Mouse (Mus musculus) CH12.LX (cell line): ENCODE measurements around the gene Tmem138. TPM values are rescaled to one million over a fixed set of nuclear protein-coding genes. Genes with fewer than 3 reads are reported as not detected.

Source experiments
- DNase-seq: peaks from one replicate; pipeline ENCODE4 v3.0.0-alpha.2; 2013; ENCODE audit errors: extremely low read depth
- H3K27ac ChIP-seq: 2 replicates; pipeline ENCODE4 v1.5.1; 2012; ENCODE audit warnings: low read depth, mild to moderate bottlenecking, control low read depth, moderate library complexity; ENCODE audit not compliant: insufficient read depth
- H3K27me3 ChIP-seq: replicated peaks from 2 replicates; pipeline ENCODE3; 2012; ENCODE audit warnings: inconsistent platforms
- H3K36me3 ChIP-seq, 2 experiments: replicated peaks in 1 of 2; 2 replicates each; pipeline versions ENCODE3 to v1.6.1; 2012; ENCODE audit warnings: inconsistent platforms in 1 of 2, low read length in 1 of 2, mild to moderate bottlenecking in 1 of 2, mixed read lengths in 1 of 2, moderate library complexity in 1 of 2; ENCODE audit not compliant: control insufficient read depth in 1 of 2, insufficient read depth in 1 of 2
- H3K4me1 ChIP-seq, 2 experiments: 2 replicates each; pipeline ENCODE4 v1.6.1; 2012; ENCODE audit warnings: inconsistent platforms in 1 of 2, moderate library complexity in 1 of 2; ENCODE audit not compliant: insufficient read depth in 2 of 2, control insufficient read depth in 1 of 2
- H3K4me2 ChIP-seq: 2 replicates; pipeline ENCODE4 v1.6.1; 2012; ENCODE audit warnings: low read depth, mild to moderate bottlenecking, control low read depth; ENCODE audit not compliant: poor library complexity, insufficient read depth, severe bottlenecking
- H3K4me3 ChIP-seq, 3 experiments: fragments of 150-350 bp in 1 of 3; sonication (generic) in 1 of 3; replicated peaks in 1 of 3; 2 replicates each; pipeline versions ENCODE3 to v1.5.1; 2011 to 2012; ENCODE audit warnings: low read depth in 2 of 3, low read length in 2 of 3, mild to moderate bottlenecking in 2 of 3, moderate library complexity in 2 of 3, control low read depth in 1 of 3, improper control_type of control experiment in 1 of 3, inconsistent platforms in 1 of 3, mixed read lengths in 1 of 3; ENCODE audit not compliant: poor library complexity in 1 of 3
- H3K79me2 ChIP-seq: replicated peaks from 2 replicates; pipeline ENCODE4 v1.6.1; 2012; ENCODE audit warnings: mild to moderate bottlenecking, moderate library complexity; ENCODE audit not compliant: control insufficient read depth, poor library complexity, insufficient read depth, severe bottlenecking; ENCODE audit errors: extremely low read depth
- H3K9ac ChIP-seq: 2 replicates; pipeline ENCODE4 v1.6.1; 2012; ENCODE audit warnings: low read depth, mild to moderate bottlenecking, control low read depth, moderate library complexity; ENCODE audit not compliant: insufficient read depth
- H3K9me3 ChIP-seq: replicated peaks from 2 replicates; pipeline ENCODE3; 2012; ENCODE audit warnings: low read length, inconsistent platforms, mixed read lengths
- CHD1 ChIP-seq: IDR thresholded peaks from 2 replicates; pipeline ENCODE4 v1.6.1; 2012; ENCODE audit warnings: low read depth, low read length, improper control_type of control experiment, inconsistent platforms
- CHD2 ChIP-seq: IDR thresholded peaks from 2 replicates; pipeline ENCODE4 v1.6.1; 2011; ENCODE audit warnings: low read length, improper control_type of control experiment
- CTCF ChIP-seq, 2 experiments: IDR thresholded peaks in 1 of 2; conservative IDR thresholded peaks in 1 of 2; 2 replicates each; pipeline ENCODE4 v1.5.1; 2011 to 2012; ENCODE audit warnings: low read depth in 2 of 2, low read length in 2 of 2, improper control_type of control experiment in 1 of 2, inconsistent platforms in 1 of 2, mild to moderate bottlenecking in 1 of 2, moderate library complexity in 1 of 2
- E2F4 ChIP-seq: IDR thresholded peaks from 2 replicates; pipeline ENCODE4 v1.6.1; 2011; ENCODE audit warnings: low read depth, low read length, improper control_type of control experiment; ENCODE audit not compliant: insufficient replicate concordance
- ELF1 ChIP-seq: IDR thresholded peaks from 2 replicates; pipeline ENCODE4 v1.6.1; 2014; ENCODE audit warnings: low read depth, mild to moderate bottlenecking, inconsistent platforms, low read length, improper control_type of control experiment
- EP300 ChIP-seq: IDR thresholded peaks from 2 replicates; pipeline ENCODE4 v1.6.1; 2011; ENCODE audit warnings: low read length, improper control_type of control experiment
- ETS1 ChIP-seq: conservative IDR thresholded peaks from 2 replicates; pipeline ENCODE4 v1.6.1; 2012; ENCODE audit warnings: low read depth, mild to moderate bottlenecking, inconsistent platforms, low read length, improper control_type of control experiment, moderate library complexity
- GABPA ChIP-seq: IDR thresholded peaks from 2 replicates; pipeline ENCODE4 v1.6.1; 2012; ENCODE audit warnings: low read depth, low read length, improper control_type of control experiment, inconsistent platforms; ENCODE audit not compliant: insufficient replicate concordance
- IRF4 ChIP-seq: IDR thresholded peaks from 2 replicates; pipeline ENCODE4 v1.6.1; 2014; ENCODE audit warnings: low read depth, mild to moderate bottlenecking, inconsistent platforms, low read length, improper control_type of control experiment
- JUND ChIP-seq: conservative IDR thresholded peaks from 2 replicates; pipeline ENCODE4 v1.6.1; 2011; ENCODE audit warnings: low read depth, low read length, improper control_type of control experiment
- MAFK ChIP-seq: IDR thresholded peaks from 2 replicates; pipeline ENCODE4 v1.6.1; 2011; ENCODE audit warnings: low read length, improper control_type of control experiment; ENCODE audit not compliant: insufficient replicate concordance
- MAX ChIP-seq: IDR thresholded peaks from 2 replicates; pipeline ENCODE4 v1.6.1; 2011; ENCODE audit warnings: low read length, improper control_type of control experiment
- MAZ ChIP-seq: IDR thresholded peaks from 2 replicates; pipeline ENCODE4 v1.6.1; 2012; ENCODE audit warnings: low read depth, mild to moderate bottlenecking, inconsistent platforms, low read length, improper control_type of control experiment, moderate library complexity
- MXI1 ChIP-seq: IDR thresholded peaks from 2 replicates; pipeline ENCODE4 v1.6.1; 2011; ENCODE audit warnings: mild to moderate bottlenecking, low read depth, low read length, improper control_type of control experiment
- MYC ChIP-seq: IDR thresholded peaks from 2 replicates; pipeline ENCODE4 v1.6.1; 2011; ENCODE audit warnings: low read depth, mild to moderate bottlenecking, improper control_type of control experiment, low read length
- NELFE ChIP-seq: IDR thresholded peaks from 2 replicates; pipeline ENCODE4 v1.6.1; 2011; ENCODE audit warnings: low read depth, low read length, improper control_type of control experiment
- POLR2A ChIP-seq: IDR thresholded peaks from 2 replicates; pipeline ENCODE4 v1.6.1; 2011; ENCODE audit warnings: low read depth, mild to moderate bottlenecking, improper control_type of control experiment, low read length
- RAD21 ChIP-seq: IDR thresholded peaks from 2 replicates; pipeline ENCODE4 v1.6.1; 2011; ENCODE audit warnings: low read depth, mild to moderate bottlenecking, low read length, improper control_type of control experiment, moderate library complexity
- SMC3 ChIP-seq: IDR thresholded peaks from 2 replicates; pipeline ENCODE4 v1.6.1; 2011; ENCODE audit warnings: low read depth, low read length, improper control_type of control experiment
- TBP ChIP-seq: conservative IDR thresholded peaks from 2 replicates; pipeline ENCODE4 v1.6.1; 2011; ENCODE audit warnings: low read depth, low read length, improper control_type of control experiment
- UBTF ChIP-seq: IDR thresholded peaks from 2 replicates; pipeline ENCODE4 v1.6.1; 2012; ENCODE audit warnings: low read depth, mild to moderate bottlenecking, inconsistent platforms, low read length, improper control_type of control experiment, moderate library complexity
- ZKSCAN1 ChIP-seq: IDR thresholded peaks from 2 replicates; pipeline ENCODE4 v1.6.1; 2012; ENCODE audit warnings: low read depth, inconsistent platforms, low read length, improper control_type of control experiment, borderline replicate concordance
- ZMIZ1 ChIP-seq: IDR thresholded peaks from 2 replicates; pipeline ENCODE4 v1.6.1; 2012; ENCODE audit warnings: low read depth, mild to moderate bottlenecking, inconsistent platforms, low read length, improper control_type of control experiment
- dilution Hi-C: fragments of 300-500 bp; cut with MboI; formaldehyde crosslinking; loops from 2 replicates; pipeline ENCODE4 v1.14.3; 2020; ENCODE audit warnings: low sequenced_read_pairs; ENCODE audit not compliant: extremely low pct_unique_long_range_greater_than_20kb, extremely low pct_ligation_motif_present
- in situ Hi-C: fragments of 300-500 bp; cut with MboI; formaldehyde crosslinking; loops from 3 replicates; pipeline ENCODE4 v1.14.3; 2019; ENCODE audit warnings: low sequenced_read_pairs, low pct_ligation_motif_present, low pct_unique_long_range_greater_than_20kb, mixed read lengths
- polyA plus RNA-seq: library from polyadenylated mRNA; unstranded; fragments of >175 nt; gene quantifications from 2 replicates; pipeline ENCODE4 v1.2.1, GENCODE M21; 2012; ENCODE audit warnings: low read depth; ENCODE audit not compliant: insufficient read length
- total RNA-seq, 2 experiments: library from RNA; depleted of rRNA; stranded (reverse); fragments of 300-350 nt in 1 of 2; fragments of >200 nt in 1 of 2; gene quantifications; 2 replicates each; pipeline ENCODE4 v1.2.3; 2012 to 2014

The Tmem138 gene
- total and polyA plus RNA-seq, 3 experiments: 14.0 to 30.9 (median 14.7) TPM

DNA sequence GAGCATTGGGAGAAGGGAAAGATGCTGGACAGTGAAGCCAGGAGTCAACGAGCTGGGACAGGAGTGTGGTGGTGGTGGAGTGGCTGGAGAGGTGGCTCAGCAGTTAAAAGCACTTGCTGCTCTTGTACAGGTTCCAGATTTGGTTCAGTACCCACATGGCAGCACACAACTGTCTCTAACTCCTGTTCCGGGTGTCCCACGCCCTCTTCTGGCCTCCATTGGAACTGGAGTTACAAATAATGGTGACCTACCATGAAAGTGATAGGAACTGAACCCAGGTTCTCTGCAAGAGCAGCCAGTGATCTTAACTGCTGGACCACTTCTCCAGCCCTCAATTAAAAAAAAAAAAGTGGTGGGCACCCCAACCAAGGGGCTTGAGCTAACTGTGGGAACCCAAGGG, 21.0 kb upstream of the Tmem138 start:
- no peak overlapping the region for H3K27ac ChIP-seq
- no peaks in the 10 kb centered on the region for H3K27me3 ChIP-seq
- dilution Hi-C loops (no loop called here), in situ Hi-C loops (no loop called here)
- TF ChIP-seq CHD2: no peak
- peak; percentile 81; the same call in 1 of the 2 replicates for TF ChIP-seq MYC
- no peak for TF ChIP-seq ZKSCAN1
- TF ChIP-seq RAD21: peak; percentile 58
- no peak for TF ChIP-seq EP300
- TF ChIP-seq ELF1: peak; percentile 52; the same call in 1 of the 2 replicates
- TF ChIP-seq ETS1: no peak
- TF ChIP-seq E2F4: no peak
- no peak for TF ChIP-seq UBTF
- peak in 1 of 2 experiments; percentile 67; a peak in 3 of 4 replicates for TF ChIP-seq CTCF (conservative IDR thresholded peaks at IDR 0.05 in 1 of 2, IDR thresholded peaks at IDR 0.05 in 1 of 2; ENCODE audit: low read depth in 2 of 2, low read length in 2 of 2)
- no peak for TF ChIP-seq MAZ
- peak; percentile 62 for TF ChIP-seq SMC3
- peaks cover 7 to 42% of the 10 kb centered on the region in 2 experiments for H3K4me1 ChIP-seq
- peak; percentile 67 for DNase-seq
- H3K9ac ChIP-seq: no peak overlapping the region
- no peaks in the 10 kb centered on the region for H3K9me3 ChIP-seq
- H3K4me2 ChIP-seq: no peak overlapping the region
- no peak overlapping the region for H3K4me3 ChIP-seq
- no peaks in the 10 kb centered on the region for H3K79me2 ChIP-seq
- peaks cover 48 to 77% of the 10 kb centered on the region in 2 experiments for H3K36me3 ChIP-seq

DNA sequence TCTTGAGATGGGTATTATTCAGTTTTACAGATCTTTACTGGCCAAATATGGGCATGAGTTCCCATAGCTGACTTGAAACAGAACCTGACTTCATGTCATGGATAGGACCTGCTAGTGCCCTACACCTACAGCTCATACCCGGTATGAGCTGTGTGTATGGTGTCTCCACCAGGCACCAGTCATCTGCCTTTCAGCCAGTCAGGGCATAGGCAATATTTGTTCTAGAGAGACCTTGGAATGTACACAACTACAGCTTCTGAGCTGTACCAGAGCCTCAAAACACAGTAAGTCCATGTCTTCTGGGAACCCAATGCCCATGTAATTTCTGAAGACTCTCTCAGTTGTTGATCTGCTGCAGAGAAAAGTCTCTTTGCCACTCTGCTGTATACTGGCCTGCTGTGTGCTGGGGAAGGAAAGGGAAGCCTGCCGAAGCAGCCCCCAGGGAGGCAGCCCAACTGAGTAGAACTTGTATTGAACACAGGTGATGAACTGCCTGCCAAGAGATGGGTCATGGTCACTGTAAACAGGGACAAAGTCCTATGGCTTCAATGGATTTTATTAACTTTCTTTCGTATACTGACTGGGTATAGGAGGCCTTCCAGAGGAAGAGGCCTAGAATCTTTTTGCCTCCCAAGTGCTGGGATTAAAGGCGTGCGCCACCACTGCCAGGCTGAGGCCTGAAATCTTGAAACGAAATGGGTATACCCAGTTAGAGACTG, 14.7 kb upstream of the Tmem138 start:
- dilution Hi-C loops: no loop called here

More for the DNA sequence above, 14.7 kb upstream of the Tmem138 start:
- TF ChIP-seq CTCF (conservative IDR thresholded peaks at IDR 0.05 in 1 of 2, IDR thresholded peaks at IDR 0.05 in 1 of 2; ENCODE audit: low read depth in 2 of 2, low read length in 2 of 2) (no peak), MAX (no peak), TBP (no peak), POLR2A (no peak), JUND (no peak), CHD1 (no peak), MAZ (no peak), MYC (no peak), IRF4 (no peak), GABPA (no peak), NELFE (no peak), RAD21 (no peak), SMC3 (no peak), MXI1 (no peak), ZMIZ1 (no peak), EP300 (no peak), MAFK (no peak)
- TF ChIP-seq, all 38 proteins: peak for 0
- H3K27me3 ChIP-seq: no peaks in the 10 kb centered on the region
- H3K9me3 ChIP-seq: no peaks in the 10 kb centered on the region
- no peak for DNase-seq
- peaks cover 22 to 50% of the 10 kb centered on the region in 2 experiments for H3K4me1 ChIP-seq
- H3K36me3 ChIP-seq: peaks cover 83 to 94% of the 10 kb centered on the region in 2 experiments
- H3K4me3 ChIP-seq: no peak overlapping the region
- H3K79me2 ChIP-seq: peaks cover 6% of the 10 kb centered on the region; the same call in 1 of the 2 replicates
- H3K27ac ChIP-seq: no peak overlapping the region
- H3K9ac ChIP-seq: no peak overlapping the region
- no peak overlapping the region for H3K4me2 ChIP-seq
- in situ Hi-C loops: no loop called here
